Mouse (Mus musculus): ENCODE data around the gene Ubl4a. TPM values are rescaled to one million over a fixed set of nuclear protein-coding genes. Genes with fewer than 3 reads are reported as not detected.
"Not testable (repeated sequence)": the region's sequence is repeated elsewhere in the genome, so short reads cannot be mapped to it uniquely, and the experiment has no call there.

The Ubl4a gene
- polyA plus RNA-seq (2015; fragmentation: Nextera tagmentation; extraction: Ambion mirVana) = 58.7 and 63.1 TPM in 2 replicates

DNA sequence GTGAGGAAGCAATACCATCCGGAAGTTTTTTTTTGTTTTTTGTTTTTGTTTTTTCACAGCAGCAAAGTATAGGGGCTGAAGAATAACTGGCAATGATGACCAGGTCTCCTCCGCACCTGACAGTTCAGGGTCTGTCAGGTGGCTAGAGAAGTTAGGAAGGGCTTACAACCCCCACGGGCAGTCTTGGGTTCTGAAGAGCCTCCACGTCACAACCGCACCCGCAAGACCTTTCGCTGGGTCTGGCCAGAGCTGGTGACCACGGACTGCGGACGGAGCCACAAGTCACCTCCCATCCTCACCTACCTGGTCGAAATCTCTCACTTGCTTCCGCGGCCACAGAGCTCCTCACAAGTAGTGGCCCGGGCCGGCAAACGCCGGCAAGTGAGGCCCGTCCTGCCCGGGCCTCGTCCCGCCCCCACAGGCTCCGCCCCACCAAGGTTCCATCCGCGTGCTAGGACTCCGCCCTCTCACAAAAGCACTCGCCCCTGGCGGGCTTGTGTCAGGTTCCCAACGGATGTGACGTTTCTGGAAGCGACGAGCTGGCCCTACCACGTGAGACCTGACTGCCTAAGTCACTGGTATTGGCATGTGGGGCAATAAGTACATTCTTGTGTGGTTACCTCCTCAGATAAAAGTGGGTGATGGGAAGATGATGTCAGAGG lies at the start of gene Ubl4a, which contains the start of gene Slc10a3:
Ubl4a (minus strand) TSS at position 331 of the 662 bp plus-strand sequence.
Slc10a3 (minus strand) TSS at position 462 of the 662 bp plus-strand sequence.
- peak; percentile 89 for DNase-seq (ENCODE audit: low spot score)

DNA sequence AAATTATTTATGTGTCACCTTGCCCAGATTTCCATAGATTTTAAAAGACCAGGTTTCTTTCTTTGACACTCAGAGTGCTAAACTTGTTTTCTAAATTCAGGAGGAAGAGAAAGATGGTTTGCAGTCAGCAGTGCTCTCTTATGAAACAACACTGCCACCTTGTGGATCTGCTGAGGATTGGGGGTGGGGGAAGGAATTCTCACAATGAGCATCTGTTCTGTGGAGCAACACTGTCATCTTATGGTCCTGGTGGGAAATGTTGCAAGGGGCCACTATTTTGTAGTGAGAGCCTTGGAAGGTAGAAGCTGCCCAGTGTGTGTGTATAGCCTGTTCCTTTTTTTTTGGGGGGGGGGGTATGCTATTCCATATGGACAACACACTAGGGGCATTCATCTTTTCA lies 40.4 kb upstream of the Ubl4a start:
- peak; percentile 77 for DNase-seq (ENCODE audit: low spot score)

DNA sequence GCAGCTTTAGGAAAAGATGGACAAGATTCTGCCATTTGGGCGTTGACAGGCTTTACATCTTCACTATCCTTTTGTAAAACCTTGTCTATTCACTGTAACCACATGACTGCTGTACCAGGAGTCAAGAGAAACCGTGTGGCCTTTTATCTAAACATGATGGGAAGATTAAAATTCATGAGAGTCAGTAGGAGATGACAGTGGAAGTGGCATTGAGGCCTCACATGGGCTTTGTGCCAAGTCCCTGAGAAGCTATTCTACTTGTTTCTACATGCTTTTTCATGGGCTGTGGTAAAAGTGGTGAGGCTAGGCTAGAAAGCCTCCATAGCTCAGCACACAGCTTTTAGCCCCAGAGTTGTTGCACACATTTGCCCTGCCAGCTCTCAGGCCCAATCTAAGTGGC lies 35.3 kb upstream of the Ubl4a start:
- no peak for DNase-seq (ENCODE audit: low spot score)

DNA sequence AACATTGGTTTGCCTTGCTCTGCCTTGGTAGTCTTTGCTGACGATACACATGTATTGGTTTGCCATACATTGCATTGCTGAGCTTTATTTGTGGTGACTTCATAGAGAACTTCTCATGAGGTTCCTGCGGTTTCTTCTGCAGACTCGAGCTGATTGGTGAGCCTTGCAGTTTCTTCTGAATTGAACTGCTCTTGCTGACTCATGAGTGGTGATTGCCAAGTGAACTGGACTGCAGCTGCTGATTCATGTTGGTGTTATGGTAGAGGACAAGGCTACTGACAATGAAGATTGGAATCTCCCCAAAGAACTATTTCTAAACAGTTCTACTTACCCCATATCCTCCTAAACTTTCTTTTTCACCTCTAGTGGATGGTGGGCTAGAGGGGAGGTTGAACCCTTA lies 27.1 kb upstream of the Ubl4a start:
- DNase-seq (ENCODE audit: low spot score) = no peak

DNA sequence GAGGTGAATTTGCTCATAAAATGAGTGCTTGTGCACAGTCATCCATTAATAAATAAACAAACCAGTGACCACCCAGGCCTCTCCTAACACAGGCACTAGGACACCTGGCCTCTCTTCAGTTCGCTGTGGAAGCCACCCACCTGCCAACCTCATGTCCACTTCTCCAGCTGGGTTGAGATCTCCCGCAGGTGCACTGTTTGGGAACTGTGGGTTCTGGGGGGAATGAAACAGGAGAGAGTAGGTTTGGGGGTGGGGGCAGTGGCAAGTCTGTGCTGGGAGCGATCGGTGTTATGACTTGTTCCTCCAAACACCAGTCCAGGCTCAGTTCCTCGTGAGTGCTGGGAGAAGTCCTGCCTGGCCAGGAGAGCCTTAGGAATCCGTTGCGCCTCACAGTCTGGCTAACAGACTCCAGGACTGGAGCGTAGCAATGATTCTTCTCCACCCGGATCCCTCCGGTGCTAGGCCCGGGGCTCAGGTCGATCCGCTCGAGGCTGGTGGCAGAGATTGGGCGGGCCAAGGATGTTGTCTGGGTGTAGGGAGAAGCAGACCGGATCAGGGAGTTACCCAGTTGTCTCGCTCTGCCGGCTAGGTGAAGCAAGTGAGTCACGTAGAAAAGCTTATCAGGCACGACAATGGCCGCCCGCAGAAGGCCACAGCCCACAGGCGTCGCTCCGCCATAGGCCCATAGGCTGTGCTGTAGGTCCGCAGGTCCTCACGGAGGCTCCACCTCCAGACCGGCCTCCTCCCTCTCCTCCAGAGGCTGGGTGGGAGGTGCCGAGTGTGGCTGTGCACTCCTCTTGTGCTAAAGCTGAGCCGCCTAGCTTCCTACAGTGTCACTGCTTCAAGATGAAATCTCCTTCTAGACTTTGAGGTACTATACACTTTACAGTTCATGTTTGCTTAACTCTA lies 19.8 kb upstream of the Ubl4a start, which contains the start of the genes Fam3a and Ikbkg:
Fam3a (minus strand) TSS at position 738 of the 909 bp plus-strand sequence.
Ikbkg (plus strand) TSS at position 756 of the 909 bp plus-strand sequence.
- peak; percentile 87 for DNase-seq (ENCODE audit: low spot score)

- no peak for DNase-seq (ENCODE audit: low spot score)
These were observed 15.1 kb upstream of the Ubl4a start for GRCm38 (mm10) chrX:74388153-74388552.

- no peak for DNase-seq (ENCODE audit: low spot score)
These were observed 11.4 kb upstream of the Ubl4a start for GRCm38 (mm10) chrX:74384451-74384850.

DNA sequence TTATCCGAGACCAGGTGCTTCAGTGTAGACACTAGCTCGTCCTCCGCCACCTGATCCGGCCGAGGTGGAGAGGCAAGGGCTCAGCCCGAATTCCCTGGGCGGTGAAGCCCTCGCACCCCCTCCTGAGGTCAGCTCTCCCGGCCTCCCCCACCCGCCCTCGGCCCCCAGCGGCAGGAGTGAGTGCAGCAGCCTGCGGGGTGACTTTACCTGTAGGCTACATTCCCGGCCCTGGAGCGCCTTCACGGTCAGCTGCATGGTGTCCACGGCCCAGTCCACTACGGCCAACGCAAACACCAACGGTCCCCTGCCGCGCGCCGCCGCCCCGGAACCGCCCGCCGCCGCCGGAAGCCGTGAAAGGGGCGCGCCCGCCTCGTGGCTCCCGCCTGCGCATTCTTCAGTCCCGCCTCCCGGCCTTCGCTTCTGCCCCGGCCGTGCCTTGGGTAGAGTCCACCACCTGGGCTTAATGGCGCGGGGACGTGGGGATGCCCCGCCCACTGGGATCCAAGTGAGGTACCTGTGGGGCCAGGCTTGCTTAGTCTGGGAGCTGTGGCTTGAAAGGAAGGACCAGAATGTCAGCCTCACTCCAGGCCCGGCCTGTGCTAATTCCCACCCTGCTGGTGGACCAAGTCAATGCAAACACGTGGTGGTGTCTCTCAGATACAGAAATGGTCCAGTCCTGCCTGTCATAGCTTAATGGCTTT lies 4.7 kb downstream of the Ubl4a start:
- DNase-seq (ENCODE audit: low spot score) = peak; percentile 44

DNA sequence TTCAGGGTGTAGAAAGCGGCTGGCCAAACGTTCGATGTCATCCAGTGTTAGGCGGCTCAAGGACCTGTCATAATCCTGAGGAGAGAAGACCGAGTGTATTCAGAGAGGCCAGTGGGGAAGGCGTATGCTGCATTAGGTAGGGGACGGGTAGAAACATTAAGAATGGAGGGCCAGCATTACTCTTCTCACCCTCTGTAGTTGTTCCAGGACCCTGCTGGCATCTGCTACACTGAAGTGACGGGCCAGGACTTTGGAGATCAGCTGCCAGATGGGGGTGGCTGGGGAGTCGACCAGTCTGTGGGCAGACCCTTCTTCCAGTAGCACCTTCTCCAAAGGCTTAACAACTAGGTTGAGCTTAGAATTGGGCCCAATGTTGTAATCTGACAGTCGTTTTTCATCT lies 5.5 kb downstream of the Ubl4a start:
- DNase-seq (ENCODE audit: low spot score) = no peak

- no peak for DNase-seq (ENCODE audit: low spot score)
These were observed 13.8 kb downstream of the Ubl4a start for GRCm38 (mm10) chrX:74359171-74359570.

DNA sequence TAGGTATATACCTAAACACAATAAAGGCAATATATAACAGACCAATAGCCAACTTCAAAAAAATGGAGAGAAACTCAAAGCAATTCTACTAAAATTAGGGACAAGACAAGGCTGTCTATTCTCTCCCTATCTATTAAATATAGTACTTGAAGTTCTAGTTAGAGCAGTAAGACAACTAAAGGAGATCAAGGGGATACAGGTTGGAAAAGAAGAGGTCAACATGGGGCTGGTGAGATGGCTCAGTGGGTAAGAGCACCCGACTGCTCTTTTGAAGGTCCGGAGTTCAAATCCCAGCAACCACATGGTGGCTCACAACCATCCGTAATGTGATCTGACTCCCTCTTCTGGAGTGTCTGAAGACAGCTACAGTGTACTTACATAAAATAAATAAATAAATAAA lies 15.9 kb downstream of the Ubl4a start:
- DNase-seq (ENCODE audit: low spot score) = not testable (repeated sequence)

DNA sequence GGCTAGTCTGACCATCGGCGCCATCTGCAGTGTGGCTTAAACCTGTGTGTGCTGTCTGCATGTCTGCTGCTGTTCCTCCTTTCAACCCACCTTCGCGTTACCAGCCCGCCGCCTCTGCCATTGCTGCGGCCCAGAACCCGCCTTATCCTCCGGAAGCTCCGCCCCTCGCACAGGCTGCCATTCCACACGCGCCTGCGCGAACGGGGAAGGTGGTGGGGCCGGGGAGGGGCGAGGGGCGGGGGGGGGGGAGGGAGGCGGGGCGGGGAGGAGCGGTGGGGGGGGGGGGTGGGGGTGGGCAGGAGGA lies 19.6 kb downstream of the Ubl4a start, which contains the start of gene Lage3:
Lage3 (minus strand) TSS at position 152 of the 304 bp plus-strand sequence.
- DNase-seq (ENCODE audit: low spot score) = peak; percentile 85

GRCm38 (mm10) chrX:74352645-74353466 lies 20.2 kb downstream of the Ubl4a start:
- no peak for DNase-seq (ENCODE audit: low spot score)

GRCm38 (mm10) chrX:74330166-74330930 lies 42.7 kb downstream of the Ubl4a start:
- DNase-seq (ENCODE audit: low spot score) = no peak

DNA sequence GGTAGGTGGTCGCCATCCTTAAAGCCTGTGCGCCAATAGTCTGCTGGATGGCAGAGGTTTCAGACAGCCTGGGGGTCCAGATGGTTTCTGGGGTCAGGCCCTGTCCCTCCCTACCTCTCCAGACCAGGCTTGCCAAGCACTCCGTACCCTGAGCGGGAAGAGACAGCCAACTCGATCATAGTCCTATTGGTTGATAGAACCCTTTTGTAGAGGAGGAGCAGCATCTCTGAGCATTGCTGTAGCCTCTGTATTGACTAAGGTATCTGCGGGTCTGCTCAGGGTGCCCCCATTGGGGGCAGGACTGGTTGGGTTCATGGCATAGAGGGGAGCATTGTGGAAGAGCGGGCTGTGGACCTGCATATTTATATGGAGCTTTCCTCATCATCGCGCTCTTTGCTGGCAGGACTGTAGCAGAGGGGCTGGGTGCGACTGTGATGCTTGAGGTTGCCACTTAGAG lies 43.8 kb downstream of the Ubl4a start:
- DNase-seq (ENCODE audit: low spot score) = no peak

DNA sequence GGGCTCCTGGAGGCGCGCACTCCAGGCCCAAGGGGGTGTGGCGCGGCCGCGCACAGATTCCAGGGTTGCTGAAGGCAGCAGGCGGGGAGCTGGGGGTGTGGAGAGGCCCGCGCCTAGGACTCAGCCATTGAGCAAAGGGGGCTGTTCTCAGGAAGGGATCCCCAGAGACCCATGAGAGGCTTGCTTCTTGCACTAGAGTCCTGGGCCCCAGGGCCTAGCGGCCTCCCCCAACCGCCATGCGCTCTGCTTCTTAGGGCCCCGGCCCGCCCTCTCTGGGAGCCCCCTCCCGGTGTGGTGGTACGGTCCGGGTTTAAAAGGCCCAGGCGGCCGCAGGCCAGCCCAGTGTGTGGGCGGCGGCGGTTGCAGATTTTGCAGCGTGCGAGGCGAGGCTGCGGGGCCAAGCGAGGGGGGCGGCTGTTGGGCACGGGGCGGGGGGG lies 44.3 kb downstream of the Ubl4a start, which contains the start of gene Plxna3:
Plxna3 (plus strand) TSS at position 342 of the 437 bp plus-strand sequence.
- peak; percentile 53 for DNase-seq (ENCODE audit: low spot score)

Measured in thymus, postnatal 0 days (tissue).